Mouse (Mus musculus) forebrain, embryonic 11.5 days (tissue): ENCODE data around the gene Spindoc. TPM values are rescaled to one million over a fixed set of nuclear protein-coding genes. Genes with fewer than 3 reads are reported as not detected.

ENCODE experiments used
- ATAC-seq: fragments of 200-750 bp; cut with Nextera tagmentation; replicated peaks from 2 replicates; pipeline ENCODE4 v1.8.0; 2017; ENCODE audit warnings: moderate TSS enrichment; ENCODE audit not compliant: low FRiP score
- DNase-seq: peaks from one replicate; pipeline ENCODE4 v3.0.0-alpha.2; 2017; ENCODE audit warnings: low spot score
- H3K27ac ChIP-seq: fragments of 300-500 bp; sonication (generic); 2 replicates; pipeline ENCODE4 v1.5.1; 2014; ENCODE audit warnings: low read depth, low read length
- H3K27me3 ChIP-seq: fragments of 300-500 bp; sonication (generic); 2 replicates; pipeline ENCODE4 v1.6.1; 2014; ENCODE audit warnings: mild to moderate bottlenecking, low read length, mixed read lengths; ENCODE audit not compliant: control insufficient read depth, insufficient read depth
- H3K36me3 ChIP-seq: fragments of 300-500 bp; sonication (generic); 2 replicates; pipeline ENCODE4 v1.6.1; 2014; ENCODE audit warnings: mild to moderate bottlenecking, low read length, moderate library complexity, mixed read lengths; ENCODE audit not compliant: control insufficient read depth, insufficient read depth
- H3K4me1 ChIP-seq: fragments of 300-500 bp; sonication (generic); replicated peaks from 2 replicates; pipeline ENCODE4 v1.6.1; 2014; ENCODE audit warnings: low read length, mixed read lengths; ENCODE audit not compliant: control insufficient read depth, insufficient read depth
- H3K4me2 ChIP-seq: fragments of 300-500 bp; sonication (generic); 2 replicates; pipeline ENCODE4 v1.6.1; 2014; ENCODE audit warnings: low read depth, mild to moderate bottlenecking, low read length, moderate library complexity, mixed read lengths; ENCODE audit not compliant: severe bottlenecking
- H3K4me3 ChIP-seq: fragments of 300-500 bp; sonication (generic); 2 replicates; pipeline ENCODE4 v1.5.1; 2014; ENCODE audit warnings: low read depth, low read length
- H3K9ac ChIP-seq: fragments of 300-500 bp; sonication (generic); 2 replicates; pipeline ENCODE4 v1.6.1; 2014; ENCODE audit warnings: low read length
- H3K9me3 ChIP-seq: fragments of 300-500 bp; sonication (generic); 2 replicates; pipeline ENCODE4 v1.6.1; 2016; ENCODE audit warnings: low read length, mixed read lengths; ENCODE audit not compliant: control insufficient read depth
- WGBS: fragments of 180-500 bp; shearing (Covaris S2); extraction: QIAGEN DNeasy Blood & Tissue Kit; methylation state at CpG from one replicate; pipeline ENCODE4 v1.1.7; 2014; 5-methylcytosine and 5-hydroxymethylcytosine counted together
- polyA plus RNA-seq: library from polyadenylated mRNA; unstranded; fragments of >200 nt; fragmentation: Nextera tagmentation; extraction: Ambion mirVana; gene quantifications from 2 replicates; pipeline ENCODE4 v1.2.1, GENCODE M21; 2014

The Spindoc gene
- polyA plus RNA-seq, 1 experiment from 2014 or later: 39.9 TPM

GRCm38 (mm10) chr19:7311306-7311705 is 71.5 kb downstream of the Spindoc start:
- no peak overlapping the region for H3K9ac ChIP-seq
- no peaks in the 10 kb centered on the region for H3K27me3 ChIP-seq
- H3K36me3 ChIP-seq: no peaks in the 10 kb centered on the region
- no peak overlapping the region for H3K4me2 ChIP-seq
- WGBS: 46% methylated on average over 10 of the region's 10 CpGs
- H3K4me1 ChIP-seq: peaks cover 18% of the 10 kb centered on the region
- H3K4me3 ChIP-seq: no peak overlapping the region
- DNase-seq: no peak
- H3K27ac ChIP-seq: no peak overlapping the region
- no peak for ATAC-seq
- H3K9me3 ChIP-seq: no peaks in the 10 kb centered on the region

GRCm38 (mm10) chr19:7310704-7311103 is 72.1 kb downstream of the Spindoc start:
- H3K9me3 ChIP-seq: no peaks in the 10 kb centered on the region
- H3K27me3 ChIP-seq: no peaks in the 10 kb centered on the region
- no peak overlapping the region for H3K9ac ChIP-seq
- ATAC-seq (no peak), DNase-seq (peak; percentile 67)
- no peak overlapping the region for H3K4me3 ChIP-seq
- H3K36me3 ChIP-seq: no peaks in the 10 kb centered on the region
- H3K27ac ChIP-seq: no peak overlapping the region
- WGBS: 17% methylated on average over 5 of the region's 5 CpGs
- H3K4me1 ChIP-seq: peaks cover 18% of the 10 kb centered on the region
- no peak overlapping the region for H3K4me2 ChIP-seq

DNA sequence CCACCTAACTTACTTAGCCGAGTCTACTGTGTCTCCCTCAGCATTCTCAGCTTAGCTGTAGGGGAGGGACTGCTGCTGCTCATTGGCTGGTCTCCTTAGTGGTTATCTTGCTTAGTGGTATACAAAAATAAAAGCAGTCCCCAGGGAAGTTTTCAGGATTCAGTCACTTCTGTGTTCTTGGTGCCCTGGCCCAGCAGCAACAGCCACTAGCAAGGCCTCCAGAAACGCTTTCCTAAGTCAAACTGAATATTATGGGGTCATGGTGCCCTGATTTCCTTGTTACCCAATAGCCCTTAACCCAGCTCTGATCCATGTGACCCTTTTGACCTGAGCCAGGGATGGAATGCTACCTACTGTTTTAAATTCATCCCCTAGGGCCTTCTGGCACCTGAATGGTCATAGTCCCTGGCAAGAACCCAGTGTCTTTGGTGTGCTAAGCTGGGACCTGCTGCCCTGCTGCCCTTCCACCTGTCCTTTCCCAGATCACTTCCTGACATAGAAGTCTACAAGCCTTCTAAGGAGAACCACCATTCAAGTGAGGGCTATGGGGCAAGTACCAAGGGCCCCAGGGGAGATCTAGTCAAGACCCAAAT is 73.0 kb downstream of the Spindoc start:
- ATAC-seq: no peak
- 57% methylated on average over 2 of the region's 2 CpGs for WGBS
- no peak for DNase-seq
- Histone ChIP-seq H3K27ac (no peak overlapping the region), H3K9me3 (no peaks in the 10 kb centered on the region), H3K4me2 (no peak overlapping the region), H3K36me3 (no peaks in the 10 kb centered on the region), H3K27me3 (no peaks in the 10 kb centered on the region), H3K9ac (no peak overlapping the region), H3K4me1 (peaks cover 18% of the 10 kb centered on the region), H3K4me3 (no peak overlapping the region)

GRCm38 (mm10) chr19:7307995-7308770 is 74.6 kb downstream of the Spindoc start:
- H3K4me2 ChIP-seq: no peak overlapping the region
- no peaks in the 10 kb centered on the region for H3K27me3 ChIP-seq
- DNase-seq (no peak), ATAC-seq (no peak)
- peaks cover 18% of the 10 kb centered on the region for H3K4me1 ChIP-seq
- H3K27ac ChIP-seq: peak overlapping the region; percentile 25; the same call in 1 of the 2 replicates
- H3K9ac ChIP-seq: no peak overlapping the region
- H3K4me3 ChIP-seq: no peak overlapping the region
- H3K36me3 ChIP-seq: no peaks in the 10 kb centered on the region
- no peaks in the 10 kb centered on the region for H3K9me3 ChIP-seq
- 51% methylated on average over 8 of the region's 8 CpGs for WGBS

DNA sequence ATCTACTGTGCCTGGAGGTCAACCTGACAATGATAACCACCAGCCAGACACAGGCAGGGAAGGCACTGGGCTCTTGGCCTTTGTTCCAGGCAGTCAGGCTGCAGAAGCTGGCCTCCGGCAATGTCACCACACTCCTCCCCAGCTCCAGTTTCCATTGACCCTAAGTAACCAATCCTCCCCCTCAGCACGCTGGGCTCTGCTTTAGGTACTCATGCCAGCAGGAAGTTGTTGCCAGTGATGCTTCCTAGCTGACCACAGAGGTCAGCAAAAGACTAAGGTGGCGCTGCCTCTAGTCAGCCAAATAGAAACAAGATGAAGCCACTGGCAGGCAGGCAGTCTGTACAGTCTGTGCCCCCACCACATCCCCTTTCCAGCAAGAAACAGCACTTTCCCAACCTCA is 75.8 kb downstream of the Spindoc start:
- Histone ChIP-seq H3K27ac (no peak overlapping the region), H3K4me3 (no peak overlapping the region), H3K4me2 (no peak overlapping the region), H3K9ac (no peak overlapping the region), H3K27me3 (no peaks in the 10 kb centered on the region), H3K36me3 (no peaks in the 10 kb centered on the region), H3K9me3 (no peaks in the 10 kb centered on the region), H3K4me1 (peaks cover 18% of the 10 kb centered on the region)
- DNase-seq (no peak), ATAC-seq (no peak)
- 68% methylated on average over 3 of the region's 3 CpGs for WGBS

DNA sequence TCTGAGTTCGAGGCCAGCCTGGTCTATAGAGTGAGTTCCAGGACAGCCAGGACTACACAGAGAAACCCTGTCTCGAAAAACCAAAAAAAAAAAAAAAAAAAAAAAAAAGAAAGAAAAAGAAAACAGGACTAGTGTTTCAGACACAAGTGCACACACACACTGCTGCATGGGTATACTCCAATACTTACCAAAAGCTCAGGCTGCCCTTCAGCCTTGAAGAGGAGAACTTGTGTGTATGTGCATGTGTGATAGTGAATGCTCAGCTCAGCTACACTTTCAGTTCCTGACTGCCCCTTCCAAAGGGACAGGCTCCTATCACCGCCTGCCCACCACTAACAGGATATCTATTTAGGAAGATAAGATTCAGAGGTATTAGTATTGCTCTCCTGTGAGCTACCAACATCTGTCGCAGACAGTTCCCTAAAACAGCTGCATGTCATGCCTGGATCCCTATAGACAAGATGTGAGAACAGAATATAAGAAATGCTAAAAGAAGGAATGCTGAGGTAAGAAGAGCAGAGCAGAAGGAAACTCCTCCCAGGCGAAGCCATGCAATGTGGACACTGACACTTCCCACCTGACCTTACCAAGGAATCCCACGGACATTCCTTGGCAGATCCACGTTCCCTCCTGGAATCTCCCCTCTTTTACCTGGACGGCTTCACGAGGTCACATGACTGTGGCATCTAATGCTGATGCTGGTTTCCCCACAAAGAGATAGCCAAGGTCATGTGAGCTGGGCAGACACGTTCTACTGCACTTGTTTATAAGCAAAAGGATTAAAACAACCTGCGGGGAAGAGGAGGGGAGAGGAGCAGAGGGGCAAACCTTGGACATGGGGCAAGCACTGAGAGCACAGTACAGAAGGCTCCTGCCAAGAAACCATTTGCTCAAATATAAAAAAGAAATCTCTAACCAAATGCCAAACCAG is 77.1 kb downstream of the Spindoc start:
- no peak for DNase-seq
- no peak overlapping the region for H3K27ac ChIP-seq
- no peaks in the 10 kb centered on the region for H3K36me3 ChIP-seq
- no peak overlapping the region for H3K4me3 ChIP-seq
- no peak for ATAC-seq
- H3K4me1 ChIP-seq: peaks cover 9% of the 10 kb centered on the region
- 85% methylated on average over 10 of the region's 11 CpGs for WGBS
- H3K9ac ChIP-seq: no peak overlapping the region
- no peaks in the 10 kb centered on the region for H3K27me3 ChIP-seq
- H3K4me2 ChIP-seq: no peak overlapping the region
- no peaks in the 10 kb centered on the region for H3K9me3 ChIP-seq

DNA sequence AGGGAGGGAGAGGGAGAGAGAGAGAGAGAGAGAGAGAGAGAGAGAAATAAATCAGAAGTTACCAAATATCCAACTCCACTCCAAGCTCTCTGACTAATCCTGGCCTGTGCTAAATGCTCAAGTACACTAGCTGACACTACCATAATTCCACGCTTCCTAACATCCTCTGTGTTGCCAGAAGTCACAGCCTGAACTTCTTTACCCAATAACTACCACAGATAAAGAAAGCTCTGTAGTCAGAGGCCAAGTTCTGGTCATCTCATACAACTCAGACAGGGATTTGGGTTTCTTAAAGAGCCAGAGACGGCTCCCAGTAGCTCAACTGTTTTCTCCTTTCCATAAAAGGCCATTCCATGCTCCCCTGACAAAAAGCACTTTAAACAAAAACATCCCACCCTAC is 78.0 kb downstream of the Spindoc start:
- H3K27me3 ChIP-seq: no peaks in the 10 kb centered on the region
- DNase-seq: no peak

More for the DNA sequence above, 78.0 kb downstream of the Spindoc start:
- no peak for ATAC-seq
- WGBS: 87% methylated on average over 2 of the region's 2 CpGs
- H3K4me1 ChIP-seq: peaks cover 7% of the 10 kb centered on the region; the same call in 1 of the 2 replicates
- no peaks in the 10 kb centered on the region for H3K9me3 ChIP-seq
- H3K9ac ChIP-seq: no peak overlapping the region
- H3K36me3 ChIP-seq: no peaks in the 10 kb centered on the region
- H3K4me3 ChIP-seq: no peak overlapping the region
- H3K4me2 ChIP-seq: no peak overlapping the region
- no peak overlapping the region for H3K27ac ChIP-seq
